Mouse (Mus musculus) MEL (cell line): Measurements from ENCODE around the gene Cdh23. TPM values are rescaled to one million over a fixed set of nuclear protein-coding genes. Genes with fewer than 3 reads are reported as not detected.

Source experiments
- DNase-seq: peaks from one replicate; pipeline ENCODE4 v3.0.0; 2011; ENCODE audit warnings: low read depth, low spot score
- H3K27ac ChIP-seq: 2 replicates; pipeline ENCODE4 v1.5.1; 2012; ENCODE audit warnings: low read depth, mild to moderate bottlenecking, control low read depth, low read length, moderate library complexity; ENCODE audit not compliant: control insufficient read depth
- H3K27me3 ChIP-seq, 2 experiments: fragments of 150-350 bp in 1 of 2; sonication (generic) in 1 of 2; 2 replicates each; pipeline ENCODE4 v1.6.1; 2012; ENCODE audit warnings: low read length in 2 of 2, mild to moderate bottlenecking in 2 of 2, improper control_type of control experiment in 1 of 2, moderate library complexity in 1 of 2; ENCODE audit not compliant: insufficient read depth in 2 of 2, control insufficient read depth in 1 of 2
- H3K36me3 ChIP-seq, 2 experiments: 2 replicates each; pipeline ENCODE4 v1.6.1; 2012 to 2014; ENCODE audit warnings: low read length in 2 of 2, improper control_type of control experiment in 1 of 2, inconsistent platforms in 1 of 2, mild to moderate bottlenecking in 1 of 2; ENCODE audit not compliant: insufficient read depth in 2 of 2, control insufficient read depth in 1 of 2
- H3K4me1 ChIP-seq, 2 experiments: fragments of 150-350 bp in 1 of 2; sonication (generic) in 1 of 2; 2 replicates each; pipeline ENCODE4 v1.6.1; 2012; ENCODE audit warnings: low read length in 2 of 2, improper control_type of control experiment in 1 of 2, mild to moderate bottlenecking in 1 of 2; ENCODE audit not compliant: insufficient read depth in 2 of 2, control insufficient read depth in 1 of 2
- H3K4me3 ChIP-seq, 2 experiments: fragments of 150-350 bp in 1 of 2; sonication (generic) in 1 of 2; 2 replicates each; pipeline ENCODE4 v1.5.1; 2012; ENCODE audit warnings: low read depth in 2 of 2, low read length in 2 of 2, mild to moderate bottlenecking in 2 of 2, moderate library complexity in 2 of 2, control low read depth in 1 of 2, improper control_type of control experiment in 1 of 2; ENCODE audit not compliant: control insufficient read depth in 1 of 2, insufficient read depth in 1 of 2
- H3K79me2 ChIP-seq: 2 replicates; pipeline ENCODE4 v1.6.1; 2012; ENCODE audit warnings: mild to moderate bottlenecking, low read length, moderate library complexity; ENCODE audit not compliant: control insufficient read depth, poor library complexity, insufficient read depth
- H3K9ac ChIP-seq: 2 replicates; pipeline ENCODE4 v1.6.1; 2012; ENCODE audit warnings: low read depth, mild to moderate bottlenecking, control low read depth, low read length, moderate library complexity; ENCODE audit not compliant: control insufficient read depth, poor library complexity, severe bottlenecking
- H3K9me3 ChIP-seq: fragments of 150-350 bp; sonication (generic); replicated peaks from 2 replicates; pipeline ENCODE4 v1.6.1; 2012; ENCODE audit warnings: mild to moderate bottlenecking, low read length, improper control_type of control experiment, moderate library complexity; ENCODE audit not compliant: insufficient read depth
- BHLHE40 ChIP-seq: IDR thresholded peaks from 2 replicates; pipeline ENCODE4 v1.6.1; 2012; ENCODE audit warnings: low read depth, mild to moderate bottlenecking, inconsistent platforms, low read length, improper control_type of control experiment, borderline replicate concordance
- E2F4 ChIP-seq: IDR thresholded peaks from 2 replicates; pipeline ENCODE4 v1.6.1; 2011; ENCODE audit warnings: low read depth, low read length, improper control_type of control experiment, borderline replicate concordance
- ELF1 ChIP-seq: IDR thresholded peaks from 2 replicates; pipeline ENCODE4 v1.6.1; 2014; ENCODE audit warnings: low read depth, mild to moderate bottlenecking, inconsistent platforms, low read length, improper control_type of control experiment, moderate library complexity
- EP300 ChIP-seq, 2 experiments: IDR thresholded peaks; 2 replicates each; pipeline ENCODE4 v1.6.1; 2011; ENCODE audit warnings: improper control_type of control experiment in 2 of 2, low read length in 2 of 2, low read depth in 1 of 2, mild to moderate bottlenecking in 1 of 2
- GABPA ChIP-seq: IDR thresholded peaks from 2 replicates; pipeline ENCODE4 v1.6.1; 2012; ENCODE audit warnings: low read depth, mild to moderate bottlenecking, inconsistent platforms, low read length, improper control_type of control experiment, moderate library complexity
- MAFK ChIP-seq: IDR thresholded peaks from 2 replicates; pipeline ENCODE4 v1.6.1; 2011; ENCODE audit warnings: low read depth, mild to moderate bottlenecking, low read length, improper control_type of control experiment, borderline replicate concordance
- MAX ChIP-seq: IDR thresholded peaks from 2 replicates; pipeline ENCODE4 v1.6.1; 2011; ENCODE audit warnings: low read length, improper control_type of control experiment
- MXI1 ChIP-seq: IDR thresholded peaks from 2 replicates; pipeline ENCODE4 v1.6.1; 2011; ENCODE audit warnings: mild to moderate bottlenecking, low read depth, low read length, improper control_type of control experiment
- NELFE ChIP-seq: IDR thresholded peaks from 2 replicates; pipeline ENCODE4 v1.6.1; 2011; ENCODE audit warnings: low read depth, low read length, improper control_type of control experiment
- POLR2AphosphoS2 ChIP-seq: IDR thresholded peaks from 2 replicates; pipeline ENCODE4 v1.6.1; 2011; ENCODE audit warnings: low read length, improper control_type of control experiment
- POLR2AphosphoS5 ChIP-seq: IDR thresholded peaks from 2 replicates; pipeline ENCODE4 v1.6.1; 2012; ENCODE audit warnings: low read depth, borderline replicate concordance, mild to moderate bottlenecking, inconsistent platforms, low read length, moderate library complexity, mixed read lengths
- RAD21 ChIP-seq: IDR thresholded peaks from 2 replicates; pipeline ENCODE4 v1.6.1; 2011; ENCODE audit warnings: mild to moderate bottlenecking, low read depth, low read length, improper control_type of control experiment
- SIN3A ChIP-seq: IDR thresholded peaks from 2 replicates; pipeline ENCODE4 v1.6.1; 2012; ENCODE audit warnings: low read length, improper control_type of control experiment, inconsistent platforms
- TCF12 ChIP-seq: IDR thresholded peaks from 2 replicates; pipeline ENCODE4 v1.6.1; 2014; ENCODE audit warnings: low read depth, mild to moderate bottlenecking, inconsistent platforms, low read length, improper control_type of control experiment, moderate library complexity
- UBTF ChIP-seq: IDR thresholded peaks from 2 replicates; pipeline ENCODE4 v1.6.1; 2012; ENCODE audit warnings: low read depth, mild to moderate bottlenecking, inconsistent platforms, low read length, improper control_type of control experiment, moderate library complexity, borderline replicate concordance; ENCODE audit not compliant: insufficient read depth
- USF1 ChIP-seq: IDR thresholded peaks from 2 replicates; pipeline ENCODE4 v1.6.1; 2014; ENCODE audit warnings: low read depth, mild to moderate bottlenecking, inconsistent platforms, low read length, improper control_type of control experiment, moderate library complexity
- ZC3H11A ChIP-seq: IDR thresholded peaks from 2 replicates; pipeline ENCODE4 v1.6.1; 2012; ENCODE audit warnings: low read depth, mild to moderate bottlenecking, inconsistent platforms, low read length, improper control_type of control experiment
- ZKSCAN1 ChIP-seq: IDR thresholded peaks from 2 replicates; pipeline ENCODE4 v1.6.1; 2012; ENCODE audit warnings: low read depth, mild to moderate bottlenecking, inconsistent platforms, low read length, improper control_type of control experiment, moderate library complexity
- ZNF384 ChIP-seq: IDR thresholded peaks from 2 replicates; pipeline ENCODE4 v1.6.1; 2012; ENCODE audit warnings: low read depth, mild to moderate bottlenecking, inconsistent platforms, low read length, improper control_type of control experiment
- polyA plus RNA-seq, 2 experiments: library from polyadenylated mRNA; stranded (reverse) in 1 of 2; unstranded in 1 of 2; fragments of >175 nt in 1 of 2; fragments of >200 nt in 1 of 2; gene quantifications; 2 replicates each; pipeline versions ENCODE4 v1.2.1 to v1.2.4; 2012; ENCODE audit warnings: low replicate concordance in 2 of 2, low read depth in 1 of 2; ENCODE audit not compliant: insufficient read length in 2 of 2, insufficient read depth in 1 of 2, missing spikeins in 1 of 2
- total RNA-seq: library from RNA; depleted of rRNA; stranded (reverse); fragments of 300-350 nt; gene quantifications from 2 replicates; pipeline ENCODE4 v1.2.3, GENCODE M21; 2012; rRNA removed

The Cdh23 gene
- total RNA-seq (0.04 TPM in 1 of 2 replicates, not detected in the other), polyA plus RNA-seq (not detected)

- TF ChIP-seq ELF1 (no peak), SIN3A (no peak), E2F4 (no peak), BHLHE40 (no peak), MXI1 (no peak), MAFK (no peak), UBTF (no peak), USF1 (no peak), RAD21 (no peak), EP300 (IDR thresholded peaks at IDR 0.05; ENCODE audit: low read depth in 1 of 2, low read length in 2 of 2) (no peak), ZC3H11A (no peak), GABPA (no peak), POLR2AphosphoS2 (no peak), ZKSCAN1 (no peak), NELFE (no peak), POLR2AphosphoS5 (no peak), MAX (no peak), TCF12 (no peak)
- Histone ChIP-seq H3K9me3 (no peaks in the 10 kb centered on the region), H3K4me3 (no peak within 1 kb of the TSS), H3K79me2 (no peaks in the 10 kb centered on the region), H3K36me3 (no peaks in the 10 kb centered on the region), H3K27ac (no peak within 1 kb of the TSS), H3K9ac (no peak within 1 kb of the TSS), H3K27me3 (no peaks in the 10 kb centered on the region), H3K4me1 (no peaks in the 10 kb centered on the region)
- no peak for DNase-seq
These were observed at the start of gene Cdh23 for GRCm38 (mm10) chr10:60696390-60696789. Cdh23 (minus strand) TSS chr10:60696490.

- TF ChIP-seq TCF12 (no peak), ZNF384 (peak; percentile 67)
- H3K27ac ChIP-seq: no peak overlapping the region
- H3K4me3 ChIP-seq: no peak overlapping the region
- no peaks in the 10 kb centered on the region for H3K79me2 ChIP-seq
- H3K36me3 ChIP-seq: no peaks in the 10 kb centered on the region
- H3K4me1 ChIP-seq: no peaks in the 10 kb centered on the region
- H3K9ac ChIP-seq: no peak overlapping the region
- H3K27me3 ChIP-seq: no peaks in the 10 kb centered on the region
- H3K9me3 ChIP-seq: no peaks in the 10 kb centered on the region
- peak; percentile 35 for DNase-seq
These were observed 48.4 kb upstream of the Cdh23 start for GRCm38 (mm10) chr10:60744543-60745290.
